8 mouse cellular contexts compared by ENCODE assay signal in the genomic region with DNA sequence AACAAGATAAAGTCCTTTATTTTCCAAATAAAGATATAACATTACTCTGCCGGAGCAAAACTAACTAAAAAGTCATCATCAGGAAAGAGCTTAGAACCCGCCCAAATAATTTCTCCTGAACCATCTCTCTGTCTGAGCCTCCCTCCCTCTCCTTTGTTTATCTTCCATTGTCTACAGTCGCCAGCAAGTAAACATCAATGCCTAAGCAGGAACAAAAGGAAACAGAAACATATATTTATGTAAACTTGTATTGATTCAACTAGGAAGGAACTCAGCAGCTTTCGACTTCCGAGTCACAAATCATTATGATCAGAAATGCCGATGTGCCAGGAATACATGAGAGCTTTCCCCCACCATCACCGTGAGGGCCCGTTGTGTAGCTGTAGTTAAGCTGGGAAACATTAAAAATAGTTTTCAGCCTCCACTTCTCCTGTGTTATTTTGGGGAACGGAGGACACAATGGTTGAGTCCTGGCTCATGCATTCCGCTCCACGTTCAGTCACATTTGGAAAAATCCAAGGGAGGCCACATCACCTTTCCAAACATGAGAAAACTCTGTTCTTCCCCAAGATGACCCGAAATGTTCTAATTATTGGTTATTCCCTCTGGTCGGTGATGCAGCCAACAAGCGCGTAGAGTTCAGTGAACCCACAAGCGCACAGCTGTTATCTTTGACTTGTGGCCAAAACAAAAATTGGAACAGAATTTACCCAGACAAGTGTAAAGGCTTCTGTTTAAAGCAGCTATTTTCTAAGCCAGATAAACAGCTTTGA.
DNase-seq lines count a peak whose midpoint lies in the region; ATAC-seq and TF ChIP-seq lines count a peak whose summit lies in the region.

No protein-coding gene starts in this region.

- no peaks in the 10 kb centered on the region for H3K36me3 ChIP-seq in forebrain, embryonic 15.5 days
- no peaks in the 10 kb centered on the region for H3K36me3 ChIP-seq in forebrain, embryonic 11.5 days (ENCODE audit: control insufficient read depth, insufficient read depth, low read length)
- H3K36me3 ChIP-seq in thymus, adult 2 months (ENCODE audit: control insufficient read depth, insufficient read depth, low read length): no peaks in the 10 kb centered on the region

- no peak for TF ChIP-seq POLR2A in thymus, adult 2 months (IDR thresholded peaks at IDR 0.05; ENCODE audit: control insufficient read depth, extremely low read depth, insufficient read depth, low read length, poor library complexity)

- H3K9ac ChIP-seq in forebrain, embryonic 15.5 days (replicated peaks): no peak overlapping the region
- H3K9ac ChIP-seq in forebrain, embryonic 11.5 days (ENCODE audit: low read length): no peak overlapping the region

- H3K4me1 ChIP-seq in forebrain, embryonic 15.5 days: peaks cover 18% of the 10 kb centered on the region
- H3K4me1 ChIP-seq in forebrain, embryonic 11.5 days (replicated peaks; ENCODE audit: control insufficient read depth, insufficient read depth, low read length): no peaks in the 10 kb centered on the region
- no peaks in the 10 kb centered on the region for H3K4me1 ChIP-seq in thymus, adult 2 months (replicated peaks; ENCODE audit: control insufficient read depth, insufficient read depth, low read length)

- H3K27me3 ChIP-seq in forebrain, embryonic 15.5 days: no peaks in the 10 kb centered on the region
- H3K27me3 ChIP-seq in forebrain, embryonic 11.5 days (ENCODE audit: control insufficient read depth, insufficient read depth, low read length): no peaks in the 10 kb centered on the region
- no peaks in the 10 kb centered on the region for H3K27me3 ChIP-seq in thymus, adult 2 months (ENCODE audit: control insufficient read depth, insufficient read depth, low read length)

- peak overlapping the region; percentile 65 for H3K27ac ChIP-seq in forebrain, embryonic 15.5 days (replicated peaks)
- H3K27ac ChIP-seq in forebrain, embryonic 11.5 days (ENCODE audit: low read depth, low read length): no peak overlapping the region
- H3K27ac ChIP-seq in thymus, adult 2 months (ENCODE audit: control insufficient read depth, insufficient read depth, low read length): no peak overlapping the region

- no peaks in the 10 kb centered on the region for H3K9me3 ChIP-seq in forebrain, embryonic 15.5 days
- H3K9me3 ChIP-seq in forebrain, embryonic 11.5 days (ENCODE audit: control insufficient read depth, low read length): no peaks in the 10 kb centered on the region

- peak; percentile 74; the same call in 1 of the 2 replicates for ATAC-seq in forebrain, embryonic 15.5 days (replicated peaks)
- ATAC-seq in forebrain, embryonic 11.5 days (replicated peaks; ENCODE audit: low FRiP score): no peak
- ATAC-seq in megakaryocyte, adult 5-6 weeks (ENCODE audit: poor library complexity, severe bottlenecking): no peak

- no peak overlapping the region for H3K4me2 ChIP-seq in forebrain, embryonic 15.5 days (replicated peaks)
- H3K4me2 ChIP-seq in forebrain, embryonic 11.5 days (ENCODE audit: low read depth, low read length, severe bottlenecking): no peak overlapping the region

- DNase-seq in forebrain, embryonic 11.5 days (ENCODE audit: low spot score): no peak
- peak; percentile 90 for DNase-seq in brain, adult 2 months (ENCODE audit: low read depth, low spot score)
- DNase-seq in heart, adult 8-10 months (ENCODE audit: low spot score): peak; percentile 85
- peak; percentile 41 to 47 for DNase-seq in layer of hippocampus, postnatal 10 days (ENCODE audit: low spot score in 2 of 2)
- DNase-seq in skeletal muscle tissue, adult 2 months (ENCODE audit: low read depth, low spot score): peak; percentile 75
- no peak for DNase-seq in thymus, adult 2 months

- no peak for TF ChIP-seq CTCF in thymus, adult 2 months (IDR thresholded peaks at IDR 0.05; ENCODE audit: borderline replicate concordance, control insufficient read depth, extremely low read depth, insufficient read depth, low read length, poor library complexity)

- 70% methylated on average over 16 of the region's 16 CpGs for WGBS in forebrain, embryonic 15.5 days
- WGBS in forebrain, embryonic 11.5 days: 93% methylated on average over 16 of the region's 16 CpGs
- WGBS in thymus, adult 2 months: 75% methylated on average over 16 of the region's 16 CpGs

- no peak overlapping the region for H3K4me3 ChIP-seq in forebrain, embryonic 15.5 days
- no peak overlapping the region for H3K4me3 ChIP-seq in forebrain, embryonic 11.5 days (ENCODE audit: low read depth, low read length)
- no peak overlapping the region for H3K4me3 ChIP-seq in thymus, adult 2 months (ENCODE audit: control insufficient read depth, insufficient read depth, low read length)

Comparison
In these comparisons a context has a peak if more than half of its experiments do, and no peak if none do; other contexts are left out.
1. DNase-seq: peak in brain, adult 2 months (single experiment), heart, adult 8-10 months (single experiment), layer of hippocampus, postnatal 10 days (2 of 2) and skeletal muscle tissue, adult 2 months (single experiment); none in forebrain, embryonic 11.5 days (single experiment) and thymus, adult 2 months (single experiment).